Mouse (Mus musculus): ENCODE data around the gene 1700123L14Rik. TPM values are rescaled to one million over a fixed set of nuclear protein-coding genes. Genes with fewer than 3 reads are reported as not detected.
"Not testable (repeated sequence)": the region's sequence is repeated elsewhere in the genome, so short reads cannot be mapped to it uniquely, and the experiment has no call there.

The 1700123L14Rik gene
- polyA plus RNA-seq (2015; fragmentation: Nextera tagmentation; extraction: Ambion mirVana), result not detected in 2 replicates

DNA sequence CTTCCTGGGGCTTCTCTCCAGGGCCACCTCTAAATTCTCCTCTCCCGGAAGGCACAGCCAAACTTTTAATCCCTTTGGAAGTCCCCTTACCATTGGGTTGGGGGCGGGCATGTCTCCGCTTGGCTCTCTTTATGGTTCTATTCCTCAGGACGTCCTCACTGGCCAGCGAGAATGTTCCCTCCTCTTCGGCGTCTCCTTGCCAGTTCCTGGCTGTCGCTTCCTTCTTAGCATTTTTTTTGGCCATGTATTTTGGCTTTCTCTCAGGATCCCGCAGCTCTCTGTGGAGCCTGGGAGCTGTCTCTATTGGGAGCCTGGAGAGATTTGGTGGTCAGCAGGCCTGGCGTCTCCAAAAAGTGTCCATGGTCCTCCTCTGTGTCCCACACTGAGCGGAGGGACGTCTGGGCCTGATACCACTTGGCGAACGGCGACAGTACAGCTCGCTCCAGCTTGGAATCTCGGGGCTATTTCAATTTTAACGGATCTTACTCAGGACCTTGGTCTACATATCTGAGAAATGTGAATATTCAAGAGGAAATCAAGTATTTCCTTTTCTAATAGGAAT, at the start of gene 1700123L14Rik:
Gene 1700123L14Rik (minus strand): TSS at position 426 of the 562 bp plus-strand sequence.
- Histone ChIP-seq H3K4me2 (no peak within 1 kb of the TSS), H3K9me3 (replicated peaks) (no peaks in the 10 kb centered on the region), H3K9ac (no peak within 1 kb of the TSS), H3K4me3 (replicated peaks) (no peak within 1 kb of the TSS), H3K27me3 (no peaks in the 10 kb centered on the region), H3K4me1 (no peaks in the 10 kb centered on the region), H3K36me3 (no peaks in the 10 kb centered on the region), H3K27ac (no peak within 1 kb of the TSS)
- no peak for ATAC-seq (replicated peaks; ENCODE audit: low FRiP score)
- WGBS, result 81% methylated on average over 18 of the region's 18 CpGs

GRCm38 (mm10) chr6:96205395-96205794, 39.4 kb upstream of the 1700123L14Rik start:
- Histone ChIP-seq H3K4me2 (no peak overlapping the region), H3K4me3 (replicated peaks) (no peak overlapping the region), H3K27ac (no peak overlapping the region), H3K27me3 (no peaks in the 10 kb centered on the region), H3K36me3 (no peaks in the 10 kb centered on the region), H3K4me1 (no peaks in the 10 kb centered on the region), H3K9me3 (replicated peaks) (0 out of 2 replicates have a peak, but pooled peaks cover 4% of the 10 kb centered on the region), H3K9ac (no peak overlapping the region)
- ATAC-seq (replicated peaks; ENCODE audit: low FRiP score), result no peak
- WGBS, result 94% methylated on average over 2 of the region's 2 CpGs

- 91% methylated on average over 2 of the region's 2 CpGs for WGBS
- not testable (repeated sequence) for H3K4me3 ChIP-seq (replicated peaks); H3K27ac ChIP-seq; ATAC-seq (replicated peaks; ENCODE audit: low FRiP score); H3K36me3 ChIP-seq; H3K27me3 ChIP-seq; H3K4me2 ChIP-seq; H3K4me1 ChIP-seq; H3K9ac ChIP-seq; H3K9me3 ChIP-seq (replicated peaks)
Measured at GRCm38 (mm10) chr6:96198991-96199390, 32.9 kb upstream of the 1700123L14Rik start.

GRCm38 (mm10) chr6:96186517-96186916, 20.5 kb upstream of the 1700123L14Rik start:
- Histone ChIP-seq H3K27me3 (no peaks in the 10 kb centered on the region), H3K27ac (no peak overlapping the region), H3K36me3 (no peaks in the 10 kb centered on the region), H3K4me1 (no peaks in the 10 kb centered on the region), H3K4me2 (no peak overlapping the region), H3K9me3 (replicated peaks) (no peaks in the 10 kb centered on the region), H3K4me3 (replicated peaks) (no peak overlapping the region), H3K9ac (no peak overlapping the region)
- 57% methylated on average over 2 of the region's 2 CpGs for WGBS
- ATAC-seq (replicated peaks; ENCODE audit: low FRiP score), result no peak

GRCm38 (mm10) chr6:96183392-96183791, 17.3 kb upstream of the 1700123L14Rik start:
- Histone ChIP-seq H3K4me1 (no peaks in the 10 kb centered on the region), H3K27me3 (no peaks in the 10 kb centered on the region)
- WGBS, result 66% methylated on average over 4 of the region's 4 CpGs

DNA sequence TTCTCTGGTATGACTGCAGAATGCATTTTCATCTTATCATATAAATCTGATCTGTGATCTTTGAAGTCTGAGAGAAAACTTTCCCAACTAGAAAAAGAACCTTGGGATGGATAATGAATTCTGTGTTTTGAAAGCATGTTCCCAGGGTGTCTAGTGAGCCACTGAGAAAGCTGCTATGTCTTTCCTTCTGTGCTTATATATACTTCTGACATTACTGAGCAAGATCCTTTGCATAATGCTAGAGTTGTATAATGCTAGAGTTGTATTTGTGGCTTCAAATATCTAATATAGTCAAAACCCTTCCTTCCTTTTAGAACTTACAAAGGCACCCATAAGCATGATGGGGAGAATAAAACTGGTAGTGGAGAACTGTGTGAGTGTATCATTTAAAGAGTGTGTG, 12.5 kb upstream of the 1700123L14Rik start:
- Histone ChIP-seq H3K27ac (no peak overlapping the region), H3K9ac (no peak overlapping the region), H3K9me3 (replicated peaks) (no peaks in the 10 kb centered on the region), H3K4me3 (replicated peaks) (no peak overlapping the region), H3K36me3 (no peaks in the 10 kb centered on the region), H3K4me2 (no peak overlapping the region), H3K27me3 (no peaks in the 10 kb centered on the region), H3K4me1 (no peaks in the 10 kb centered on the region)
- ATAC-seq (replicated peaks; ENCODE audit: low FRiP score), result no peak

More at GRCm38 (mm10) chr6:96183392-96183791, 17.3 kb upstream of the 1700123L14Rik start:
- Histone ChIP-seq H3K4me3 (replicated peaks) (no peak overlapping the region), H3K9ac (no peak overlapping the region), H3K4me2 (no peak overlapping the region), H3K9me3 (replicated peaks) (no peaks in the 10 kb centered on the region), H3K27ac (no peak overlapping the region), H3K36me3 (no peaks in the 10 kb centered on the region)
- ATAC-seq (replicated peaks; ENCODE audit: low FRiP score), result no peak

GRCm38 (mm10) chr6:96173681-96174080, 7.6 kb upstream of the 1700123L14Rik start:
- no peak overlapping the region for H3K9ac ChIP-seq
- H3K4me1 ChIP-seq, result no peaks in the 10 kb centered on the region
- ATAC-seq (replicated peaks; ENCODE audit: low FRiP score), result no peak
- no peaks in the 10 kb centered on the region for H3K36me3 ChIP-seq
- H3K27ac ChIP-seq, result no peak overlapping the region
- no peak overlapping the region for H3K4me3 ChIP-seq (replicated peaks)
- no peaks in the 10 kb centered on the region for H3K9me3 ChIP-seq (replicated peaks)
- no peaks in the 10 kb centered on the region for H3K27me3 ChIP-seq
- WGBS, result 76% methylated on average over 3 of the region's 3 CpGs
- no peak overlapping the region for H3K4me2 ChIP-seq

DNA sequence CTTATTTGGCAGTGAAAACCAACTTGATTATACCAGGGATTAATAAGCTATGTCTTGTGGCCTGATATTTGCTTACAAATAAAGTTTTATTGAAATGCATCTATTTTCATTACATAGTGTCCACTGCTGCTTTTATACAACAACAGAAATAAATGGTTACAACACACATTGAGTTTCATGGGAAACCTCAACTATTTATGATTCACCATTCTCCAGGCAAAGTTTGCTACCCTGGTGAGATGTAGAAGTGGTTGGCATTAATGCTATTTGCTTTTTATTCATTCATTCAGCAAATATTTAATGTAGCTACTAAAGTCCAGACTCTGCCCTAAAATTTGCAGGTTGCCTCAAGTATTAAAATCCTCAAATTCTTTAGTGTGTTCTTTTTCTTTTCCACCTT, 988 bp upstream of the 1700123L14Rik start:
- H3K4me3 ChIP-seq (replicated peaks), result no peak overlapping the region
- no peak overlapping the region for H3K9ac ChIP-seq
- no peak overlapping the region for H3K4me2 ChIP-seq
- H3K36me3 ChIP-seq, result no peaks in the 10 kb centered on the region
- H3K9me3 ChIP-seq (replicated peaks), result no peaks in the 10 kb centered on the region
- ATAC-seq (replicated peaks; ENCODE audit: low FRiP score), result no peak
- H3K27me3 ChIP-seq, result no peaks in the 10 kb centered on the region
- no peaks in the 10 kb centered on the region for H3K4me1 ChIP-seq
- no peak overlapping the region for H3K27ac ChIP-seq

DNA sequence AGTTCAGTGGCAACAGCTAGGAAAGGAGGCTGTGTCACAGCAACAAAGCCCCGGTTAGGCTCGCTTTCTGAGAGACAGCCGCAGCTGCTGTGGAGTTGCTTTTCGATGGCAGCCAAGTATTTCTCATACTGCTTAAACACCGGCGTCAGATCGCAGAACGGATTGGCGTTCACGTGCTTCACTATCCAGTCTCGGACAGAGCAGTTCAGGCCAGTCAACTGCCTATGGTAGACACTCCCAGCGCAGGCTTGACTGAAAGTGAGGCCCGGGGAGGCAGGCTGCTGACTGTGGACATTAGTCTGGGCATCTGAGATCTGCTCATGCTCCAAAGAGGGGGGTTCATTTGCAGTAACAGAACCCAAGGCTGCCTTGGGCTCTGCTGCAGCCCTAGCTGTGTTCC, 640 bp downstream of the 1700123L14Rik start:
- no peaks in the 10 kb centered on the region for H3K4me1 ChIP-seq
- ATAC-seq (replicated peaks; ENCODE audit: low FRiP score), result no peak
- WGBS, result 93% methylated on average over 13 of the region's 13 CpGs

DNA sequence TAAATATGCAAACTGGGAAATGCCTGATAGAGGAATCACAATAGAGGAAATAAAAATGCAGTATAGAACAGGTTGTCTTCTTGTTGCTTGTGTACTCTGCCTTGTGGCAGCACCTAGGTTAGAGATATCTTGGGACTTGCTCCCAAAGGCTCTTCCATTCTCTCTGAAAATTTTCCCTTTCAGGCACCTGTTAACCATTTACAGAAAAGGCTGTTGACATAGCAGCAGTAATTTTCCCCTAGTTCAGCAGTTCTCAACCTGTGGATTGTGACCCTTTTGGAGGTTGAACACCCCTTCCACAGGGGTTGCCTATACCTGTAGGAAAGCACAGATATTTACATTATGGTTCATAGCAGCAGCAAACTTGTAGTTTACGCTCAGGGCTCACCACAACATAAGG, 22.7 kb downstream of the 1700123L14Rik start:
- H3K4me2 ChIP-seq, result no peak overlapping the region
- no peak; the same call in 1 of the 2 replicates for ATAC-seq (replicated peaks; ENCODE audit: low FRiP score)

More for the DNA sequence above, 640 bp downstream of the 1700123L14Rik start:
- H3K4me3 ChIP-seq (replicated peaks), result no peak overlapping the region
- no peaks in the 10 kb centered on the region for H3K36me3 ChIP-seq
- H3K27me3 ChIP-seq, result no peaks in the 10 kb centered on the region
- H3K9ac ChIP-seq, result no peak overlapping the region
- no peak overlapping the region for H3K27ac ChIP-seq
- H3K9me3 ChIP-seq (replicated peaks), result no peaks in the 10 kb centered on the region
- H3K4me2 ChIP-seq, result no peak overlapping the region

GRCm38 (mm10) chr6:96116534-96117272, 49.3 kb downstream of the 1700123L14Rik start:
- Histone ChIP-seq H3K9ac (peak overlapping the region; percentile 62), H3K27ac (peak overlapping the region; percentile 10; the same call in 1 of the 2 replicates), H3K9me3 (replicated peaks) (no peaks in the 10 kb centered on the region), H3K27me3 (no peaks in the 10 kb centered on the region), H3K4me2 (peak overlapping the region; percentile 90), H3K36me3 (no peaks in the 10 kb centered on the region), H3K4me1 (peaks cover 27% of the 10 kb centered on the region), H3K4me3 (replicated peaks) (peak overlapping the region; percentile 67)
- under 1% methylated on average over 32 of the region's 32 CpGs for WGBS
- peak; percentile 84 for ATAC-seq (replicated peaks; ENCODE audit: low FRiP score)

More for the DNA sequence above, 22.7 kb downstream of the 1700123L14Rik start:
- no peaks in the 10 kb centered on the region for H3K27me3 ChIP-seq
- H3K36me3 ChIP-seq, result no peaks in the 10 kb centered on the region
- H3K9me3 ChIP-seq (replicated peaks), result no peaks in the 10 kb centered on the region
- H3K9ac ChIP-seq, result no peak overlapping the region
- no peak overlapping the region for H3K27ac ChIP-seq
- 0 out of 2 replicates have a peak, but pooled peaks cover 3% of the 10 kb centered on the region for H3K4me1 ChIP-seq
- 100% methylated on average over 1 of the region's 1 CpGs for WGBS
- H3K4me3 ChIP-seq (replicated peaks), result no peak overlapping the region

DNA sequence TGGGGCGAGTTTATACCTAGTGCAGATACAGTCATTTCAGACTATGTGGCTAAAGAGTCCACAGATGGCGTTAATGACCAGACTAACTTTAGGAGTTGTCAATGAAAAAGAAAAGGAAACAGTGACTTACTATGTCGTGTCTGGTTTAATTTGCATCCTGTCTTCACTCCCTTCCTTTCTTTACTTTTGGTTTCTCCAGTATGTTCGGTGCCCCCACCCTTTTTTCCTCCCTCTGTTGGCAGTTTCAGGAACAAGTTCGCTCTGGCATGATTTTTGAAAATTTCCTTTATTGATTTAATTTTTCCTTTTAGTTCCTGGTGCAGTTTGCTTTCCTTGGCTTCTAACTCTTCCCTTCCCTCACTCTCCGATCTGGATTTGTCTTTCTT, 49.9 kb downstream of the 1700123L14Rik start:
- peak overlapping the region; percentile 10; the same call in 1 of the 2 replicates for H3K27ac ChIP-seq
- H3K27me3 ChIP-seq, result no peaks in the 10 kb centered on the region
- no peaks in the 10 kb centered on the region for H3K36me3 ChIP-seq
- peaks cover 27% of the 10 kb centered on the region for H3K4me1 ChIP-seq
- ATAC-seq (replicated peaks; ENCODE audit: low FRiP score), result 0 out of 2 replicates have a peak, but pooled peaks have one; percentile 34
- peak overlapping the region; percentile 90 for H3K4me2 ChIP-seq
- H3K9me3 ChIP-seq (replicated peaks), result no peaks in the 10 kb centered on the region
- H3K9ac ChIP-seq, result peak overlapping the region; percentile 62
- 5% methylated on average over 6 of the region's 6 CpGs for WGBS
- H3K4me3 ChIP-seq (replicated peaks), result peak overlapping the region; percentile 67

Data from kidney, embryonic 15.5 days (tissue).